Mouse (Mus musculus): ENCODE measurements around the gene Pcnx3.

Pcnx3 gene

DNA sequence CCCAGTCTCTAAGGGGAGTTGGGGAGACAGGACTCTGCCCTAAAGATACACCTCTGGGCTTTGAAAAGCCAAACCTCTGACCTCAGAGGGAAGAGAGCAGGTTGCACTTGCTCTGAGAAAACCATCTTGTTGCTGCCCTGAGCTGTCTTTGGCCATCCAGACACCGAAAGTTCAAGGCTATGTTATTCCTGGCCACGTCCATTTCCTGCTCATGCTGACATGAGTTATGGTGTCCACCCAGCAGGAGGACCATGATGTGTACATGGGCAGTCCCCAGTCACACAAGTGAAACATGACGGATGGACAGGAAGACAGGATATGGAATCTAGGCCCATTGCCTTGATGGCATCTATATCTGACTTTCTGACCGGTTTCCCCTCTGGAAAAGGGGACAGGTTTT lies 8.3 kb downstream of the Pcnx3 start:
- no peak for DNase-seq (ENCODE audit: low spot score)

DNA sequence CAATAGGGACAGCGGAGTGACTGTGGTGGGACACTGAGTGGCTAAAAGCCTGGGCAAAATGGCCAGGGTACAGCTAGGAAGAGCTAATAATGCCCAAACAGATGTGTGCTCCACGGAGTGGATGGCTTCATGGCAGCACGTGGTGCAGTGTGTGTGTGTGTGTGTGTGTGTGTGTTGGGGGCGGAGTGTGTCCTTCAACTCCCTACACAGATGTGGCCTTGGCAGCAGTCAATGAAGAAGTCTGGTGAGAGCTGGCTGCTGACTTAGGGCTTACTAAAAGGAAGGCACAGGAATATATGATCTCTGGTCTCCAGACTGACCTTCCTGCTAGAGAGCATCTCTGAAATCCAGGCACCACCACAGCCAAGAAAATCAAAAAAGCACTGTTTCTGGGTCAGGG lies 20.3 kb downstream of the Pcnx3 start:
- DNase-seq (ENCODE audit: low spot score): no peak

DNA sequence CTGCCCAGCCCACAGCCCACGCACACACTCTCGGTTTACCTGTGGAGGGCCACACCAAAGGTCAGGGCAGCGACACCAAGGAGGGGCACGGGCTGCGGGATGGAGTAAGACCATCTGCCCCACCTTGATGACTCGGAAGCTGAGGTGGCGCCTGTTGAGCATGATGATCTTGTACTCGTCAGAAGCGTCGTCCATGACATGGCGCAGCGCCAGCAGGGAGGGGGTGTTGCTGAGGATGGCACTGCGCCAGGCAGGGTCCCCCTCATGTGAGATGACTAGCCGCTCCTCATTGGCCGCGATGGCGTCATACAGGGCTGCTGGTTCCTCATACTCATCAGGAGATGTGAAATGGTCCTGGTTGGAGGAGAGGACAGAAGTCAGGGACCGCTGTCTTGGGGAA lies 22.3 kb downstream of the Pcnx3 start:
- no peak for DNase-seq (ENCODE audit: low spot score)

DNA sequence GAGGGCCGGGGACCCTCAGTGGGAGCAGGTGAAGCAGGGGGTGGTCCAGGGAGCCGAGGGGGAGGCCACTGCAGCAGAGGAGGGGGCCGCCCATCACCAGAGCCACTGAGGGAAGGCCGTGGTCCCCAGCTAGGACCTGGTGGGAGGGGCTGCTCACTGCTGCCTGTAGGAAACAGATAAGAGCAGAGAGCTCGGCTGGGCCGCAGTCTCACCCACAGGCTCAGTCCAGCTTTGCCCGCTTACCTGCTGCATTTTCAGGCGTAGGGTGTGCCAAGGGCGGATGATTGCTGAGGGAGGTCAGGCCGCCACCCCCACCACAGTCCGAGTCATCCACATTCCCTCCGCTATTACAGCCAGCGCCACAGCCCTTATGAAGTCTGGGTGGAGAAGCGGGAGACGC lies 23.2 kb downstream of the Pcnx3 start:
- DNase-seq (ENCODE audit: low spot score): no peak

DNA sequence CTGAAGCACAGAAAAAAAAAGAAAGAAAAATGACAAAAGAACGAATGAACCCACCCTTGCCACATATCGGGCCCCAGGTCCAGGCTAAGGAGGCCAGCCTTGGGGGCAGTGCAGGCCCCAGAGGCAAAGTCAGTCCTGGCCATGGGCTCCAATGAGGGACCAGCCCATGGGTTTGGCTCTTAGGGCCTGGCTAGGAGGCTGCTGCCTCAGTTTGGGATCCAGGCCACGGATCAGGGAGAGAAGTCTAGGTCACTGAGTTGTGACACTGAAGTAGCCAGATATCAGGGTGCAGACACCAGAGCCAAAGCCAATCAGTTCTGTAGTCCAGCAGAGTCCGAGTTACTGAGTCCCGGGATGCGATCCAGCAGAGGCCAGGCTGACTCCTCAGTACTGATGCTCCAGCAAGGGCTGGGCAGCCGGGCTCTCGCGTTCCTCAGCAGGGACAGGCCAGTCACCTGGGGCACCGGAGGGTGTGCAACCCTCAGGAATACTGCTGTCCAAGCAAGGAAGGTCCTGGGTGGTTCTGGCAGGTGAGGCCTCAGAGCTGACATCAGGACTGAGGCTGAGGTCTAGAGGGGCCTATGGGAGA lies 23.9 kb downstream of the Pcnx3 start:
- no peak for DNase-seq (ENCODE audit: low spot score)

DNA sequence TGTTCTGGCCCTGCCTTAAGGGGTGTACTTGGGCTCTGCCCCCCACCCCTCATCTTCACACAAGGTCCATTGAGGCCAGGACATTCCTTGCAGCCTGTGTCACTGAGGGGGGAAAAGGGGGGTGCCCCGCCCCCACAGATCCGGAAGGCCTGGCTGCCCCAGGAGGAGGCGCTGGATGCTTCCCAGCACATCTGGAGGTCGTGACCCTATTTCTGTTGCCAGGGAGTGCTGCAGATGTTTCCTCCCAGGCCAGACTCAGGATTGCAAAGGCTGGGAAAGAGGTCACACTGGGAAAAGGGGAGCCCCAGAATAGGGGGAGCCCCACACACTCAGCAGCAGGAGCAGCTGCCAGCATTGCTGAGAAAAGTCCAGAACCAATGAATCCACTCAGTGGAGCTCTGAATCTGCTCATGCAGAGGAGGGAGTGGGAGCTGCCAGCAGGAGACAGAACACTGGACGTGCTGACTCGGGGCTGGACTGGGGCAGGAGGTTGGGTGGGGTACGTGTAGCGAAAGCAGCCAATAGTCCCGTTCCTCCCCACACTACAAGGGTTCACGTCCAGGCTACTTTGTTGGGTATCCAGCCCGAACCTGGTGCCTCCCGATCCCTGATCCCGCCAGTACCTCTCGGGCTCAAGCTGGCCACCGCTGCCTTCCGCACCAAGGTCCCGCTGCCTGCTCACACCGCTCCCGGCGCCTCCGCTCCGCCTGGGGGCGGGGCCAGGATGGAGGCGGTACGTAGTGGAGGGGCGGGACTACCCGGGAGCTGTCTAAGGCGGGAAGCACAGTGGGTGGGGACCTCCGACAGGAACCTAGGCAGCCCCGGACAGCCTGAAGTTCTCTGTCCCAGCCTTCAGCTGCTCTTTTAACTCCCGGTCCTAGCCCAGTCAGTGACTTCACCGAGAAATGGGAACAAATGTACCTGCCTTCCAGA lies 25.5 kb downstream of the Pcnx3 start, which contains the start of gene Sipa1:
Sipa1 (minus strand) TSS at position 727 of the 933 bp plus-strand sequence.
- DNase-seq (ENCODE audit: low spot score): peak; percentile 97

DNA sequence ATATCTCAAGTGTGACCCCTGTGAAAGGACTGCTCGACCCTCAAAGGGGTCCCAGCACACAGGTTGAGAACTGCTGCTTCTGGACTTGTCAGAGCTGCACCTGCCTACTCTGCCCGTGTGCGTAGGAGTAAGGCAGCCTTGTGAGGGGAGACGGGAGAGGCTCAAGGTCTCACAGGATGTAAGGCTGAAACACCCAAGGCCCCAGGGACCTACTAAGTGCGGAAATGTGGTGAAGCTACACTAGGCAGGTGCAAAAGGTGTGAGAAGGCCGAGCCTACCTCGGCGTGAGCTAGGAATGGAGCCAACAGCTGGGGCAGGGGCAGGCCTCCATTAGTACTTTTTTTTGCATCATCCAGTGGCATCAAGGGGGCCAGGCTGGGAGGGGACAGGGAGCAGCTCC lies 26.4 kb downstream of the Pcnx3 start:
- DNase-seq (ENCODE audit: low spot score): peak; percentile 34

DNA sequence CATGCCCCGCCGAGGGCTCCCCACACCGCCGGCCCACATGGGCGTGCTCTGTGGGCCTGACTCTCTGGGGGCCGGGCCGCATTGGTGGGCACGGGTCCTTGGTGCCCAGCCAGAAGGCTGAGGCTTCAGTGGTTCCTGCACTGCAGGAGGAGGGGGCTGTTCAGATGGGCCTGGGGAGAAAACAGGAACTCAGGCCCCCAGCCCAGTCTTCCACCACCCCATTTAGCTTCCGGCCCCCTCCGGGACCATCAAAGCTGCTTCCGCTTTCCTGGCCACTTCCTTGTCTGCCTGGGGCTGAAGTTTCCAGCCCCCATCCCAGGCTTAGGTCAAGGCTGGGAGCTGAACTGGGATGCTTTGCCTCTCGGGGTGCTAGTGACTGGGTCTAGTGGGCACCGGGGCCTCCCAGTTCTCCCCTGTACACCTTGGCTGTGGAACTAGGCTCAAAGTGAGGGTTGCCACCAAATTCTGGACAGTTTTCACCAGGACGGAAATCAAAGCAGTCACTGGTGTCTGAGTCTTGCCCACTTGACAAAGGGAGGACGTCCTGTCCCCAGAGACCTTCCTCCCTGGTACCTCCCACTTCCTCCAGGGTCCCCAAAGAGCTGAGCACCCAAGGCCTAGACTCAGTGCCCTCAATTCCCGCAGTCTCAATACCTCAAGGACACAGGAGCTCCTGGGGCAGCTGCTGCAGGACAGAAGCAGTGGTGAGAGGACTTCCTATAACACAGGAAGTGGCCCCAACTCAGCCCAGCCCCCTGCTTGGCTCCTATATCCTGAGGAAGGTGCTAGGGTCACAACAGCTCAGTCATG lies 27.6 kb downstream of the Pcnx3 start:
- peak; percentile 83 for DNase-seq (ENCODE audit: low spot score)

DNA sequence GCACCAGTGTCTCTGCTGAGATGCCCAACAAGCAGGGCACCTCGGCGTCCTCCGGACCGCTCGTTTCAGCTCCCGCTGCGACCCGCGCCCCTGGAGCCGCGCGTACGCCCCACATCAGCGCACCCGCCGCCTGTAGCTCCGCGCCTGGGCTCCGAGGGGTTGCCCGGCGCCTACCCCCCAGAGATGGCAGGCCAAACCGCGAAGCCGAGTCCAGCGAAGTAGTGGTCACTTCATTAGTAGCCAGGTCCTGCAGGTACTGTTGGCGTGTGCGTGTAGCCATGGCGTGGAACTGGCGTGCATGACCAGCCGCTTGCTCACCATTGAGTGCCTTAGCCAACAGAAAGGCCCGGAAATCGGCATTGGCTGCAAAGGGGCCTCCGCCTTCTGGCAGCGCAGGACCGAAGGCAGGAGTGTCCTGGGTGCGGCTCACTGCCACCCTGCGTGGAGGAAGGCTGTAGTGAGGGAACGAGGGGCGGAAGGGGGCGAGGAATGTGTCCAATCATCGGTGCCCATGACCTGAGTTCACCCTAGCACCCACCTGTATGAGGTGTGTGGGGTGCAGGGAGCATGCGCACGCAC lies 33.9 kb downstream of the Pcnx3 start:
- DNase-seq (ENCODE audit: low spot score): no peak

DNA sequence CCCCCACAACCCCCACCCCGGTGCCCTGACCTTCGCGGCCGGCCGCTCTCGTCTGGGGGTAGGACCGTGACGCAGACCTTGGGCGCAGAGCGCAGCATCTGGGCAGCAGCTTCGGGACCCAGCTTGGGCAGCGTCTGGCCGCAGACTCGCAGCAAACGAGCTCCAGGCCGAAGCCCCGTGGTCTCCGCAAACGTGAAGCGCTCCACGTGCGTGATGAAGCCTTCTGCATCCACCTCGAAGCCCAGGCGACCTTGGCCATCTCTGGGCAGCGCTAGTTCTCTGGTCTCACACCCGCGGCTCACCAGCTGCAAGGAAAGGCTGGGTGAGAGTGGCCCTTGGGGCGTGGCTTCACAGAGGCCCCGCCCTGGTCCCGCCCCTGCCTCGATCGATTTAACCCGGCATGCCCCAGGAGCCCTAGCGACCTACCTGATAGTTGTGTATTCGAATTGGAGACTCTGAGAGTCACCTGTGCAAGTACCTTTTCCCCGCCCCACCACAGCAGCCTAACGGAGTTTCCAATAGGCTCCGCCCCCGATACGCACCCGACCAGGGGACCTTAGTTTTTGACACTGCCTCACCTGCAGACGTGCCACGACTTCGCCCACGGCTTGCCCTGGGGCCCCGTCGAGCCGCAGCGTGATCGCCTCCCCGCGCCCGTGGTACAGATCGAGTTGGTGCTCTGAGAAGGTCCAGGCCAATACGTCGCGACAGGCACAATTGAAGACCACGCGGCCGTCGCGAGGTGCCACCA lies 34.6 kb downstream of the Pcnx3 start:
- DNase-seq (ENCODE audit: low spot score): no peak

DNA sequence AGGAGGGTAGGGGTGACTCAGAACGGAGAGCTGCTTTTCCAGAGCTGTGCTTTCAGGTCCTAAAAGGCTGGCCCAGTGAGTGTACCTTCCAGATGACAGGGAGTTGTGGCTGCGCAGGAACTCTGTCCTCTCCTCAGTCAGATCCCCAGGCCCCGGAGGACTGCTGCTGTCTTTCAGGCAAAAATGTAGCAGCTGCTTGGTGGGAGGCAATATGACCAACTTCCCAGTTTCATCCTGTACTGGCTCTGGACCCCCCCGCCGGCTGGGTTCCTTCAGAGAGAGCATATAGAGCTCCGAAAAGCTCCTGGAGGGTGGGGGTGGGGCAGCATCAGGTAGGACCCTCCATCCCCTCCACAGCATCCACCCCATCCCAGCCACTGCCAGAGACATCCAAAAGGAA lies 36.1 kb downstream of the Pcnx3 start:
- DNase-seq (ENCODE audit: low spot score): no peak

DNA sequence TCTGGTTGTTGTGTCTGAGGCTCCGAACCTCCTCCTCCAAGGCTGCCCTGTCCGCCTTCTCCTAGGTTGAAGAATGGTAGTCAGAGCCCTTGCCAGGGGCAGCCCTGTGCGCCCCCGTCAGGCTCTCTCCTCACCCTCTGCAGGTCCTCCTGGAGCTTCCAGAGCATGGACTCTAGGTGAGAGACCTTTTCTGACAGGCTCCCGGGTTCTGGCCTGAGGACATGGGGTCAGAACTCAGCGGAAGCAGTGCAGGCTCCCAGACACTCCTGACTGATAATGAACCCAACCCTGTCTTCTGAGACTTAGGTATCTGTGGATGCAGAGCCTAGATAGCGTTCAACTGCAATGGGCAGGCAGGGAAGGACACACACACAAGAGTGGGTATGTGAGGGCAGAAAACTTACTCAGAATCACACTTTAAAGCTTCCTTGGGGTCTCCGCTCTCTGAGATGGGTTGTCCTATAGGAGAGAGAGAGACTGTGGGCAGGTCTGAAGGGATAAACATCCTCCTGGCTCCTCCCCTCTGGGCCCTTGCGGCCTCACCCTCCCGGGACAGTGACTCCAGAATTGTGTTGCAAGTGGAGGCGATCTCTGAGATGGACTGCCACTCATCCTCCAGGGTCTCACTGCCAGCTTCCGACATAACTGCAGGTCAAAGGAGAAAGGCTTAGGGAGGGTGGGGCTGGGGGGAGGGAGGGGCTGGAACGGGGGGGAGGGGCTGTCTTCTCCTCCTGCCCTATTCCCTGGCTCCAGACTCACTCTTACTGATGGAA lies 37.0 kb downstream of the Pcnx3 start:
- no peak for DNase-seq (ENCODE audit: low spot score)

DNA sequence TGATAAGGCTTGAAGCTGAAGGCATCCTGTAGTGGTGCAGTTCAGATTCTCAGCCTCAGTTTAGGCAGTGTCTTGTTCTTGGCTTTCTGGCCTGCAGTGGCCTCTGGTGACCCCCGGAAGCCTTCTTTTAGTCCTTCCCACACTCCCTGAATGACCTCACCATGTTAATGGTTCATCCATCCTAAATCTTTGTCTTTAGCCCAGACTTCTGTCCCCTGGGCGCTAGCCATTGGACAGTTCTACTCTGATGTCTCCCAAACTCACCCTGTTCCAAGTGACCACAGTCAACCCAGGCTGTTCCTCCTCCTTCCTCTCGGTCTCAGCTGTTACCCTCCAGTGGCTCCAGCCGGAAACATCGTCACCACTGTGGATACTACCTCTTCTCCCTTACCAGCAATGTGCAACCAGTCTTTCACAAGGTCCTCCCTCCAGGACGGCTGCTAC lies 39.4 kb downstream of the Pcnx3 start:
- DNase-seq (ENCODE audit: low spot score): peak; percentile 49

DNA sequence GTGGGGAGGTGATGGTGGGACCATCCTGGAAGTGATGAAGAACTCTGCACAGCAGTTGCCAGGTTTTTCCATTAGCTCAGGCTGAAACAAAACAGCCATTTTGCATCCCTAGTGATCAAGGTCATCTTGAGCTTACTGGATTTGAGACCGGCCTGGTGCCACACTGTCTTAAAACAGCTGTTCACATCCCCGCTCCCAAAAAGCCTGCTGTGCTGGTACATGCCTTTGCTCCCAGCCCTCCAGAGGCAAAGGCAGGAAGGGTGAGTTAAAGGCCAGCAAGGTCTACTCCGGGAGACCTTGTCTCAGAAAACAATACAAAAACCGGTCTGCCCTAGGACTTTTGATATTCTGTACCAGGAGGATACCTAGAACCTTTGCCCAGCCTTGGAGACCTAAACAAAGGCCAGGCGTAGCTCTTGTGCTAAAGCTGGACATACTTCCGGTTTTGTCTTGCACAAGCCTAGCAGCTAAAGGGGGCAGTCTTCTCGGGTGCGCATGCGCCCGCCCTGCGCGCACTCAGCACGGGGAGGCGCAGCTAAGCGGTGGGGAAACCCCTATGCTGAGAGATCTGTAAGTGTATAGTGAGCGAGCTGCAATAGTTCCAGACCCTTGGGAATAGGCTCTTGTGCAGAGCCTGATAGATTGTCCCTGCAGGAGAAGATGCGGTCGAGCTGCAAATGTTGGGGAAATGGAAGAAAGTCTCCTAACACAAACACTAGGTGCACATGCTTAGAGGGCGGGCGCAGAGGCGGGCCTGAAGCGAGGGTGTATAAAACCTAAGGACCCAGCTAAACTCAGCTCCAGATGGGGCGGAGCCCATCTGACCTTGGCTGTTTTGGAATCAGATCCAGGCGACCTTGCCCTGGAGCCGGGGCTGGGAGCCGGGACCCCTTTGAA lies 40.1 kb downstream of the Pcnx3 start:
- DNase-seq (ENCODE audit: low spot score): peak; percentile 90

DNA sequence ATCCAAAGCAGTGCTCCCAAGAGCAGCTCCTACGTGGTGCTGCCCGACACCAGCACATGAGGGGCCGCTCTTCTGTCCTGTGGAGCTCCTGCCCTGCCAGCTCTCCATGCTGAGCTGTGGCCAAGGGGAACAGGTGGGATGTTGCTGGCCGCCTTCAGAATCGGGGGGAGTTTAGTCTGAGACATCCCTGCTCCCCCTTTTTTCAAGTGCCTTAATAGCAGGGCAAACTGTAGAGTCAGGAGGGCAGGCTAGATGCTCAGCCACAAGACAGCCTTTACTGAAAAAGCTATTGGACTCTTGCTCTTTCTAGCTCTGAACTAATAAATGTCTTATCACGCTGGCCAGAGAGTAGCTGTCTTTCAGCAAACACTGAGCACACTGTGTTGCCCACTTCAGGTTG lies 40.9 kb downstream of the Pcnx3 start:
- DNase-seq (ENCODE audit: low spot score): no peak

DNA sequence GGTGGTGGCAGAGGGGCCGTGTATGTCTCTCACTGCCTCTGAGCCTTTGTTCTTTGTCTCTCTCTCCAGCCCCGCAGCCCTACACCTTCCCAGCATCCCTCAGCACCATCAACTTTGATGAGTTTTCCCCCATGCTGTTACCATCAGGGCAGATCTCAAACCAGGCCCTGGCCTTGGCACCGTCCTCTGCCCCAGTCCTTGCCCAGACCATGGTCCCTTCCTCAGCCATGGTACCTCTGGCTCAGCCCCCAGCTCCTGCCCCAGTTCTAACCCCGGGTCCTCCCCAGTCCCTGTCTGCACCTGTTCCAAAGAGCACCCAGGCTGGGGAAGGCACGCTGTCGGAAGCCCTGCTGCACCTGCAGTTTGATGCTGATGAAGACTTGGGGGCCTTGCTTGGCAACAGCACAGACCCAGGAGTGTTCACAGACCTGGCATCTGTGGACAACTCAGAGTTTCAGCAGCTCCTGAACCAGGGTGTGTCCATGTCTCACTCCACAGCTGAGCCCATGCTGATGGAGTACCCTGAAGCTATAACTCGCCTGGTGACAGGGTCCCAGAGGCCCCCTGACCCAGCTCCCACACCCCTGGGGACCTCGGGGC lies 41.9 kb downstream of the Pcnx3 start:
- DNase-seq (ENCODE audit: low spot score): no peak

DNA sequence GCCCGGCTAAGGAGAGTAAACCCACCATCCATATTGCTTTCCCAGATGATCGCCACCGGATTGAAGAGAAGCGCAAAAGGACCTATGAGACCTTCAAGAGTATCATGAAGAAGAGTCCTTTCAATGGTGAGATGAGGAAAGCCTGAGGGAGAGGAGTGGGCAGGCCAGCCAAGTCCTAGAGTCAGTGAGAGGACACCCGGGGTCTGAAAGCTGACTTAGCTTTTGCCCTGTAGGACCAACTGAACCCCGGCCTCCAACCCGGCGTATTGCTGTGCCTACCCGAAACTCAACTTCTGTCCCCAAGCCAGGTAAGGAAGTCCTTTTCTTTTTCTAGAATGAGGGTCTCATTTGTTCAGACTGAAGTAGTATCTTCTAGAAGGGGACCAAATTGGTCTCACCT lies 43.4 kb downstream of the Pcnx3 start:
- DNase-seq (ENCODE audit: low spot score): no peak

DNA sequence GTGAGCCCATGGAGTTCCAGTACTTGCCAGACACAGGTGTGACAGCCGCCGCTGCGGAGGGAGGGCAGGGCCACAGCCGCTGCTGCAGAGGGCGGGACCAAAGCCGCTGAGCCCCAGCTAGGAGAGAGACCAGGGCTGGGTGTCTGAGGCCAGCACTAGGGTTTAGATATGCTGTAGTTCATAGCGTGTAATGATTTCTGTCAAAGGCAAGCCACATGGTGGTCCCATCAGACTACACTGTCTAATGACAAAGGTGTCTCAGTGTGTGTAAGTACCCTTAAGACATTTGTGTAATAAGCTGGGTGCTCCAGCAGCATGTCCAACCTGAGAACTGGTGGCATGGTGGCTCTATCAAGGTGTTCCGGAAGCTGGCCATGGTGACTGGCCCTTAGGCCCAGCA lies 47.1 kb downstream of the Pcnx3 start:
- DNase-seq (ENCODE audit: low spot score): no peak

DNA sequence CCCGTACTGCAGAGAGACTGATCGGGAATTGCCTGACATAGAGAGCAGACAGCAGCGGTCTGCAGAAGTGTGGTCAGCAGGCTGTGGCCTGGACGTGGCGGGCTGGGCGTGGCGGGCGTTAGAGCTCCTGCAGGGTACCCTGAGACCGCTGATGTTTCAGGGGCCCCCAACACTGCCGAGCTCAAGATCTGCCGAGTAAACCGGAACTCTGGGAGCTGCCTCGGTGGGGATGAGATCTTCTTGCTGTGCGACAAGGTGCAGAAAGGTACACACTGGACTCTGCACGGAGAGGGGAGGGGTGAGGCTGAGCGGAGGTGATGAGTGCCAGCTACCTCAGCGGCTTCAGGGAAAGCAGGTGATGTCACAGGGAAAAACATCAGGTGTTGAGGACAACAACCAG lies 47.7 kb downstream of the Pcnx3 start:
- no peak for DNase-seq (ENCODE audit: low spot score)

Data from lung, postnatal 25 days (tissue).